7 mouse cellular contexts compared by ENCODE assay signal in genomic region chr2:149829955-149830535, GRCm38 (mm10). TPM values are rescaled to one million over a fixed set of nuclear protein-coding genes. Genes with fewer than 3 reads are reported as not detected.
DNase-seq lines count a peak whose midpoint lies in the region; ATAC-seq and TF ChIP-seq lines count a peak whose summit lies in the region.

No protein-coding gene starts in this region.

- H3K4me2 ChIP-seq in lung, embryonic 16.5 days (ENCODE audit: low read depth, low read length): peak overlapping the region; percentile 93
- H3K4me2 ChIP-seq in hindbrain, embryonic 11.5 days (replicated peaks; ENCODE audit: low read depth, low read length): peak overlapping the region; percentile 97
- peak overlapping the region; percentile 98 for H3K4me2 ChIP-seq in midbrain, embryonic 14.5 days (ENCODE audit: low read length)

- peak overlapping the region; percentile 67 for H3K9ac ChIP-seq in lung, embryonic 16.5 days (ENCODE audit: low read length)
- H3K9ac ChIP-seq in hindbrain, embryonic 11.5 days (ENCODE audit: low read depth, low read length): peak overlapping the region; percentile 66
- peak overlapping the region; percentile 63 for H3K9ac ChIP-seq in midbrain, embryonic 14.5 days (replicated peaks; ENCODE audit: low read length)

- H3K27ac ChIP-seq in lung, embryonic 16.5 days (ENCODE audit: low read length): no peak overlapping the region
- H3K27ac ChIP-seq in cortical plate, adult 2 months (ENCODE audit: insufficient read depth, low read length): peak overlapping the region; percentile 55; the same call in 1 of the 2 replicates
- no peak overlapping the region for H3K27ac ChIP-seq in hindbrain, embryonic 11.5 days (ENCODE audit: low read depth, low read length)
- no peak overlapping the region for H3K27ac ChIP-seq in midbrain, embryonic 14.5 days (replicated peaks; ENCODE audit: low read depth, low read length)

- H3K27me3 ChIP-seq in lung, embryonic 16.5 days (ENCODE audit: control insufficient read depth, insufficient read depth, low read depth, low read length): peaks cover 34% of the 10 kb centered on the region
- peaks cover 21% of the 10 kb centered on the region for H3K27me3 ChIP-seq in hindbrain, embryonic 11.5 days (ENCODE audit: control insufficient read depth, insufficient read depth, low read length)
- H3K27me3 ChIP-seq in midbrain, embryonic 14.5 days (ENCODE audit: control insufficient read depth, insufficient read depth, low read length): peaks cover 19% of the 10 kb centered on the region

- no peak for TF ChIP-seq POLR2A in cortical plate, adult 2 months (IDR thresholded peaks at IDR 0.05; ENCODE audit: extremely low read depth, insufficient read depth, low read length)

- no peak for TF ChIP-seq CTCF in cortical plate, adult 2 months (IDR thresholded peaks at IDR 0.05; ENCODE audit: extremely low read depth, insufficient read depth, low read length)

- intact Hi-C loops in gastrocnemius, postnatal 14 days (cut with DNase I; ENCODE audit: low total_unique reads): no loop called here

- no peaks in the 10 kb centered on the region for H3K9me3 ChIP-seq in lung, embryonic 16.5 days (ENCODE audit: control insufficient read depth, low read length)
- H3K9me3 ChIP-seq in hindbrain, embryonic 11.5 days (ENCODE audit: control insufficient read depth, low read length): no peaks in the 10 kb centered on the region
- no peaks in the 10 kb centered on the region for H3K9me3 ChIP-seq in midbrain, embryonic 14.5 days (ENCODE audit: control insufficient read depth, low read length)

- H3K4me3 ChIP-seq in lung, embryonic 16.5 days (ENCODE audit: low read length): peak overlapping the region; percentile 59
- H3K4me3 ChIP-seq in cortical plate, adult 2 months (ENCODE audit: insufficient read depth, low read length): peak overlapping the region; percentile 67
- H3K4me3 ChIP-seq in hindbrain, embryonic 11.5 days (ENCODE audit: low read depth, low read length): peak overlapping the region; percentile 60
- H3K4me3 ChIP-seq in midbrain, embryonic 14.5 days (replicated peaks; ENCODE audit: low read depth, low read length): peak overlapping the region; percentile 65

- no peaks in the 10 kb centered on the region for H3K36me3 ChIP-seq in lung, embryonic 16.5 days (ENCODE audit: control insufficient read depth, insufficient read depth, low read length)
- no peaks in the 10 kb centered on the region for H3K36me3 ChIP-seq in hindbrain, embryonic 11.5 days (ENCODE audit: control insufficient read depth, insufficient read depth, low read length)
- no peaks in the 10 kb centered on the region for H3K36me3 ChIP-seq in midbrain, embryonic 14.5 days (ENCODE audit: control insufficient read depth, insufficient read depth, low read length)

- WGBS in lung, embryonic 16.5 days: 2% methylated on average over 26 of the region's 26 CpGs
- WGBS in hindbrain, embryonic 11.5 days: under 1% methylated on average over 26 of the region's 26 CpGs
- WGBS in midbrain, embryonic 14.5 days: 1% methylated on average over 26 of the region's 26 CpGs

- no peak for DNase-seq in lung, postnatal 25 days (ENCODE audit: low spot score)
- peak; percentile 73 for DNase-seq in hindbrain, embryonic 11.5 days (ENCODE audit: low spot score)
- DNase-seq in midbrain, embryonic 14.5 days: peak; percentile 43
- DNase-seq in gastrocnemius, postnatal 14 days: no peak

- peak; percentile 82 for ATAC-seq in lung, embryonic 16.5 days (ENCODE audit: low read depth)
- peak; percentile 29 for ATAC-seq in hindbrain, embryonic 11.5 days (ENCODE audit: low FRiP score)
- ATAC-seq in midbrain, embryonic 14.5 days (ENCODE audit: low FRiP score, low TSS enrichment): peak; percentile 47; the same call in 1 of the 2 replicates
- no peak for ATAC-seq in erythroid progenitor cell, adult 5-6 weeks (replicated peaks; ENCODE audit: low FRiP score, poor library complexity, severe bottlenecking)

- peaks cover 7% of the 10 kb centered on the region; the same call in 1 of the 2 replicates for H3K4me1 ChIP-seq in lung, embryonic 16.5 days (replicated peaks; ENCODE audit: control insufficient read depth, insufficient read depth, low read length)
- H3K4me1 ChIP-seq in cortical plate, adult 2 months (ENCODE audit: control insufficient read depth, insufficient read depth, low read length): peaks cover 2% of the 10 kb centered on the region; the same call in 1 of the 2 replicates
- no peaks in the 10 kb centered on the region for H3K4me1 ChIP-seq in hindbrain, embryonic 11.5 days (replicated peaks; ENCODE audit: control insufficient read depth, insufficient read depth, low read length)
- H3K4me1 ChIP-seq in midbrain, embryonic 14.5 days (ENCODE audit: control insufficient read depth, insufficient read depth, low read length): peaks cover 10% of the 10 kb centered on the region; the same call in 1 of the 2 replicates

RNA-seq across cellular contexts. Expression of gene C530025M09Rik, which starts 1.0 kb away (rescaled TPM):
- polyA plus RNA-seq in lung, embryonic 16.5 days (2015; fragmentation: Nextera tagmentation; extraction: Ambion mirVana): 0.23 TPM in 1 of 2 replicates, not detected in the other
- polyA plus RNA-seq in cortical plate, adult 2 months (2012; rRNA removed): 0.17 and 0.78 TPM in 2 replicates
- 0.36 and 0.53 TPM in 2 replicates for polyA plus RNA-seq in hindbrain, embryonic 11.5 days (2014; fragmentation: Nextera tagmentation; extraction: Ambion mirVana)
- polyA plus RNA-seq in midbrain, embryonic 14.5 days (2014; fragmentation: Nextera tagmentation; extraction: Ambion mirVana): 0.57 and 1.0 TPM in 2 replicates
- total RNA-seq in erythroid progenitor cell, adult 5-6 weeks (2015; ENCODE audit: low replicate concordance): not detected in 2 replicates
- not detected in 2 replicates for total RNA-seq in erythroid progenitor cell, adult 5-6 weeks (2017; ENCODE audit: low replicate concordance)
- not detected for total RNA-seq in gastrocnemius, postnatal 14 days (2021)

RNA-seq across cellular contexts. Expression of gene Syndig1, which starts 1.0 kb away (rescaled TPM):
- polyA plus RNA-seq in lung, embryonic 16.5 days (2015; fragmentation: Nextera tagmentation; extraction: Ambion mirVana): 3.7 and 4.7 TPM in 2 replicates
- polyA plus RNA-seq in cortical plate, adult 2 months (2012; rRNA removed): 58.3 and 61.6 TPM in 2 replicates
- 8.9 and 11.8 TPM in 2 replicates for polyA plus RNA-seq in hindbrain, embryonic 11.5 days (2014; fragmentation: Nextera tagmentation; extraction: Ambion mirVana)
- 19.5 and 22.4 TPM in 2 replicates for polyA plus RNA-seq in midbrain, embryonic 14.5 days (2014; fragmentation: Nextera tagmentation; extraction: Ambion mirVana)
- not detected in 2 replicates for total RNA-seq in erythroid progenitor cell, adult 5-6 weeks (2015; ENCODE audit: low replicate concordance)
- total RNA-seq in erythroid progenitor cell, adult 5-6 weeks (2017; ENCODE audit: low replicate concordance): not detected in 2 replicates
- total RNA-seq in gastrocnemius, postnatal 14 days (2021): under 1 TPM in 1 of 2 experiments, not detected in 1; 0.12 TPM

Comparison
In these comparisons a context has a peak if more than half of its experiments do, and no peak if none do; other contexts are left out.
1. DNase-seq: peak in hindbrain, embryonic 11.5 days (single experiment) and midbrain, embryonic 14.5 days (single experiment); none in lung, postnatal 25 days (single experiment) and gastrocnemius, postnatal 14 days (single experiment).
2. Peak in every context shown above with its lines, with median percentiles within 50 percentile points of each other: H3K4me2 ChIP-seq, H3K4me3 ChIP-seq and H3K9ac ChIP-seq.